Mouse (Mus musculus): Measurements from ENCODE around the gene Fbxl7. TPM values are rescaled to one million over a fixed set of nuclear protein-coding genes. Genes with fewer than 3 reads are reported as not detected.

Fbxl7 gene
- polyA plus RNA-seq, 1 experiment from 2014 or later = 20.5 TPM

GRCm38 (mm10) chr15:26885979-26886378 lies 9.4 kb downstream of the Fbxl7 start:
- DNase-seq (ENCODE audit: low spot score) (no peak), ATAC-seq (ENCODE audit: low FRiP score) (no peak)
- no peak overlapping the region for H3K9ac ChIP-seq (ENCODE audit: low read depth, low read length)
- no peak overlapping the region for H3K27ac ChIP-seq (ENCODE audit: low read depth, low read length)
- H3K36me3 ChIP-seq (ENCODE audit: control insufficient read depth, insufficient read depth, low read length) = no peaks in the 10 kb centered on the region
- H3K4me2 ChIP-seq (replicated peaks; ENCODE audit: low read depth, low read length) = no peak overlapping the region
- H3K4me1 ChIP-seq (replicated peaks; ENCODE audit: control insufficient read depth, insufficient read depth, low read length) = no peaks in the 10 kb centered on the region
- no peaks in the 10 kb centered on the region for H3K9me3 ChIP-seq (ENCODE audit: control insufficient read depth, low read length)
- no peaks in the 10 kb centered on the region for H3K27me3 ChIP-seq (ENCODE audit: control insufficient read depth, insufficient read depth, low read length)
- no peak overlapping the region for H3K4me3 ChIP-seq (ENCODE audit: low read depth, low read length)
- 84% methylated on average over 2 of the region's 2 CpGs for WGBS

DNA sequence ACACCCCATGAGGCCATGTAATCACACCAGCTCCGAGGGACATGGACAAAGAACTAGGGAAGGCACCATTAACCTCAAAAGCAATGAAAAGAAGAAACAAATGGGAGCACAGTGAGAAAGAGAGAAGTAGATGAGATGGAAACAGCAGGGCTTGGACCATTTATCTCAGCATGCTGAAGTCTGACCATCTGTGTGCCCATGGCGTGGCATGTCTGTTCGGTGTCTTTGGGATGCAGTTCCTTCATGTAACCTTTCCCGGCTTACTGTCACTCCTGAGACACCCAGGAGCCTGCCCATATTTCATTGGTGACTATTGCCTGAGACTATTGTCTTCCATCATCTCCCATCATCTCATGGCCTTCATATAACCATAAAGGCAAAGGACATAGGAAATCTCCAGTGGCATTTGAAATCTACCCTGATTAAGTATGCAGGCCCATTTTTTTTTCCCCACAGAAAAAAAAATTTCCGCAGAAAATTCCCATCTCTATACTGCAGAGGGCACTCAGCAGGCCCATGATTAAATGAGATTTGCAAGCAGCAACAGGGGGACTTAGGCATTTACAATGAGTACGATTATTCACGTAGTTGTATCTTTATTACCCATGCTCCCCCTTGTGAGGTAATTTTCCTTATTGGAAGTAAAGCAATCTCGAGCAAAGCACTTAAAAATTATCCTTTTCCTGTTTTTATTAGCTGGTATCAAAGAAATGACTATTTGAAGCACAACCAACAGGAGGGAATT lies 15.0 kb downstream of the Fbxl7 start:
- Histone ChIP-seq H3K4me2 (replicated peaks; ENCODE audit: low read depth, low read length) (no peak overlapping the region), H3K4me3 (ENCODE audit: low read depth, low read length) (no peak overlapping the region), H3K27ac (ENCODE audit: low read depth, low read length) (no peak overlapping the region), H3K4me1 (replicated peaks; ENCODE audit: control insufficient read depth, insufficient read depth, low read length) (no peaks in the 10 kb centered on the region; the same call in 1 of the 2 replicates), H3K27me3 (ENCODE audit: control insufficient read depth, insufficient read depth, low read length) (no peaks in the 10 kb centered on the region), H3K9me3 (ENCODE audit: control insufficient read depth, low read length) (no peaks in the 10 kb centered on the region), H3K9ac (ENCODE audit: low read depth, low read length) (no peak overlapping the region), H3K36me3 (ENCODE audit: control insufficient read depth, insufficient read depth, low read length) (no peaks in the 10 kb centered on the region)
- DNase-seq (ENCODE audit: low spot score) = no peak
- no peak for ATAC-seq (ENCODE audit: low FRiP score)
- WGBS = 88% methylated on average over 8 of the region's 8 CpGs

DNA sequence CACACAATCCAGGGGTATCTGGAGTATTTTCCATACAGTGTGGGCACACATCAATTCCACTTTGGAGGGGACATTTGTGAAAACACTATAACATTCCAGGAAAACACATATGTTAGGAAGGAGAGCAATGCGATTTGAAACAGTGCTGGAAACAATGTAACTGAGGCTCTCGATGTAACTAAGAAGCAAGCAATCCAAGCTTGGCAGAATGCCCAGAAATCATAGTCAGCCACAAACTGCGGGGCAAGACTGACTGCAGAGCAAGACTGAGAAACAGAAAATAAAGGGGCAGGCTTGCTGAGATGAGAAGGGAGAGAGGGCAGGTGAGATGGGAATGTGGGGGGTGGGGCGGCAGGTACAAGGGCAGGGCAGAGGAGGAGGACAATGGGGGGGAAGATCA lies 19.7 kb downstream of the Fbxl7 start:
- DNase-seq (ENCODE audit: low spot score) = peak; percentile 46

GRCm38 (mm10) chr15:26872234-26872633 lies 23.1 kb downstream of the Fbxl7 start:
- H3K9ac ChIP-seq (ENCODE audit: low read depth, low read length) = no peak overlapping the region
- WGBS = 63% methylated on average over 1 of the region's 1 CpGs
- H3K4me2 ChIP-seq (replicated peaks; ENCODE audit: low read depth, low read length) = no peak overlapping the region
- H3K27ac ChIP-seq (ENCODE audit: low read depth, low read length) = no peak overlapping the region
- no peak overlapping the region for H3K4me3 ChIP-seq (ENCODE audit: low read depth, low read length)
- DNase-seq (ENCODE audit: low spot score) (no peak), ATAC-seq (ENCODE audit: low FRiP score) (peak; percentile 70)
- no peaks in the 10 kb centered on the region for H3K9me3 ChIP-seq (ENCODE audit: control insufficient read depth, low read length)
- H3K36me3 ChIP-seq (ENCODE audit: control insufficient read depth, insufficient read depth, low read length) = no peaks in the 10 kb centered on the region
- H3K4me1 ChIP-seq (replicated peaks; ENCODE audit: control insufficient read depth, insufficient read depth, low read length) = peaks cover 4% of the 10 kb centered on the region; the same call in 1 of the 2 replicates
- no peaks in the 10 kb centered on the region for H3K27me3 ChIP-seq (ENCODE audit: control insufficient read depth, insufficient read depth, low read length)

More for the DNA sequence above, 19.7 kb downstream of the Fbxl7 start:
- no peak overlapping the region for H3K4me3 ChIP-seq (ENCODE audit: low read depth, low read length)
- no peak overlapping the region for H3K4me2 ChIP-seq (replicated peaks; ENCODE audit: low read depth, low read length)
- H3K27me3 ChIP-seq (ENCODE audit: control insufficient read depth, insufficient read depth, low read length) = no peaks in the 10 kb centered on the region
- 51% methylated on average over 4 of the region's 4 CpGs for WGBS
- no peaks in the 10 kb centered on the region for H3K36me3 ChIP-seq (ENCODE audit: control insufficient read depth, insufficient read depth, low read length)
- no peak for ATAC-seq (ENCODE audit: low FRiP score)
- no peak overlapping the region for H3K27ac ChIP-seq (ENCODE audit: low read depth, low read length)
- H3K4me1 ChIP-seq (replicated peaks; ENCODE audit: control insufficient read depth, insufficient read depth, low read length) = peaks cover 4% of the 10 kb centered on the region; the same call in 1 of the 2 replicates
- no peak overlapping the region for H3K9ac ChIP-seq (ENCODE audit: low read depth, low read length)
- no peaks in the 10 kb centered on the region for H3K9me3 ChIP-seq (ENCODE audit: control insufficient read depth, low read length)

- 76% methylated on average over 3 of the region's 3 CpGs for WGBS
- H3K4me2 ChIP-seq (replicated peaks; ENCODE audit: low read depth, low read length) = no peak overlapping the region
- no peaks in the 10 kb centered on the region for H3K9me3 ChIP-seq (ENCODE audit: control insufficient read depth, low read length)
- no peak overlapping the region for H3K27ac ChIP-seq (ENCODE audit: low read depth, low read length)
- ATAC-seq (ENCODE audit: low FRiP score) (no peak), DNase-seq (ENCODE audit: low spot score) (no peak)
- no peaks in the 10 kb centered on the region for H3K27me3 ChIP-seq (ENCODE audit: control insufficient read depth, insufficient read depth, low read length)
- no peak overlapping the region for H3K9ac ChIP-seq (ENCODE audit: low read depth, low read length)
- H3K36me3 ChIP-seq (ENCODE audit: control insufficient read depth, insufficient read depth, low read length) = no peaks in the 10 kb centered on the region
- H3K4me1 ChIP-seq (replicated peaks; ENCODE audit: control insufficient read depth, insufficient read depth, low read length) = 0 out of 2 replicates have a peak, but pooled peaks cover 4% of the 10 kb centered on the region
- no peak overlapping the region for H3K4me3 ChIP-seq (ENCODE audit: low read depth, low read length)
Measured at GRCm38 (mm10) chr15:26869197-26869596, 26.2 kb downstream of the Fbxl7 start.

DNA sequence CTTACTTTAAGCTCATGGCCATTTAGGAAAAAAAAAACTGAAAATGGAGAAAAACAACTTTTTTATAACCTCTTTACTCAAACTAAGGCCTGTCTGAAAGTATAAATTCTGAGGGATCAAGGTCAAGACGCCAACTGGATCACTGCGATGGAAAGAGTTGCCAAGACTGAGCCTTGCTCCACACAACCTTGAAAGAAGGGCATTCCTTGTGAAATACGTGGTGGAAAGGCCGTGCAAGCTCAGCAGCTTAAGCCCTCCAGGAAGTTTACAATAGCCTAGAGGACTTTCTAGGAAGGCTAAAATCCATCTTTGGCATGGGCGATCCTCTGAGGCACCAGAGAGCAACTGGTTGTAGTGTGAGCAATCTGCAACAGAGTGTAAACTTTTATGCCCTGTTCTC lies 27.9 kb downstream of the Fbxl7 start:
- no peak for DNase-seq (ENCODE audit: low spot score)
- Histone ChIP-seq H3K9me3 (ENCODE audit: control insufficient read depth, low read length) (no peaks in the 10 kb centered on the region), H3K4me3 (ENCODE audit: low read depth, low read length) (no peak overlapping the region), H3K27ac (ENCODE audit: low read depth, low read length) (no peak overlapping the region), H3K36me3 (ENCODE audit: control insufficient read depth, insufficient read depth, low read length) (no peaks in the 10 kb centered on the region), H3K27me3 (ENCODE audit: control insufficient read depth, insufficient read depth, low read length) (no peaks in the 10 kb centered on the region), H3K4me1 (replicated peaks; ENCODE audit: control insufficient read depth, insufficient read depth, low read length) (no peaks in the 10 kb centered on the region), H3K9ac (ENCODE audit: low read depth, low read length) (no peak overlapping the region), H3K4me2 (replicated peaks; ENCODE audit: low read depth, low read length) (no peak overlapping the region)
- ATAC-seq (ENCODE audit: low FRiP score) = no peak
- WGBS = 92% methylated on average over 5 of the region's 5 CpGs

GRCm38 (mm10) chr15:26862173-26862572 lies 33.2 kb downstream of the Fbxl7 start:
- H3K4me1 ChIP-seq (replicated peaks; ENCODE audit: control insufficient read depth, insufficient read depth, low read length) = no peaks in the 10 kb centered on the region
- ATAC-seq (ENCODE audit: low FRiP score) = no peak
- no peaks in the 10 kb centered on the region for H3K27me3 ChIP-seq (ENCODE audit: control insufficient read depth, insufficient read depth, low read length)
- H3K4me3 ChIP-seq (ENCODE audit: low read depth, low read length) = no peak overlapping the region
- no peak for DNase-seq (ENCODE audit: low spot score)
- H3K9me3 ChIP-seq (ENCODE audit: control insufficient read depth, low read length) = no peaks in the 10 kb centered on the region
- H3K36me3 ChIP-seq (ENCODE audit: control insufficient read depth, insufficient read depth, low read length) = no peaks in the 10 kb centered on the region
- H3K4me2 ChIP-seq (replicated peaks; ENCODE audit: low read depth, low read length) = no peak overlapping the region
- H3K27ac ChIP-seq (ENCODE audit: low read depth, low read length) = no peak overlapping the region
- H3K9ac ChIP-seq (ENCODE audit: low read depth, low read length) = no peak overlapping the region
- 82% methylated on average over 2 of the region's 2 CpGs for WGBS

- Histone ChIP-seq H3K36me3 (ENCODE audit: control insufficient read depth, insufficient read depth, low read length) (no peaks in the 10 kb centered on the region), H3K9ac (ENCODE audit: low read depth, low read length) (no peak overlapping the region), H3K27ac (ENCODE audit: low read depth, low read length) (no peak overlapping the region), H3K4me3 (ENCODE audit: low read depth, low read length) (no peak overlapping the region), H3K9me3 (ENCODE audit: control insufficient read depth, low read length) (no peaks in the 10 kb centered on the region), H3K27me3 (ENCODE audit: control insufficient read depth, insufficient read depth, low read length) (no peaks in the 10 kb centered on the region), H3K4me1 (replicated peaks; ENCODE audit: control insufficient read depth, insufficient read depth, low read length) (no peaks in the 10 kb centered on the region), H3K4me2 (replicated peaks; ENCODE audit: low read depth, low read length) (no peak overlapping the region)
- 82% methylated on average over 1 of the region's 1 CpGs for WGBS
- DNase-seq (ENCODE audit: low spot score) (no peak), ATAC-seq (ENCODE audit: low FRiP score) (no peak)
Measured at GRCm38 (mm10) chr15:26849626-26850025, 45.8 kb downstream of the Fbxl7 start.

- no peak overlapping the region for H3K9ac ChIP-seq (ENCODE audit: low read depth, low read length)
- no peak overlapping the region for H3K4me3 ChIP-seq (ENCODE audit: low read depth, low read length)
- no peaks in the 10 kb centered on the region for H3K27me3 ChIP-seq (ENCODE audit: control insufficient read depth, insufficient read depth, low read length)
- H3K27ac ChIP-seq (ENCODE audit: low read depth, low read length) = no peak overlapping the region
- H3K4me1 ChIP-seq (replicated peaks; ENCODE audit: control insufficient read depth, insufficient read depth, low read length) = no peaks in the 10 kb centered on the region
- DNase-seq (ENCODE audit: low spot score) (no peak), ATAC-seq (ENCODE audit: low FRiP score) (no peak)
- 93% methylated on average over 6 of the region's 6 CpGs for WGBS
- H3K9me3 ChIP-seq (ENCODE audit: control insufficient read depth, low read length) = no peaks in the 10 kb centered on the region
- H3K4me2 ChIP-seq (replicated peaks; ENCODE audit: low read depth, low read length) = no peak overlapping the region
- no peaks in the 10 kb centered on the region for H3K36me3 ChIP-seq (ENCODE audit: control insufficient read depth, insufficient read depth, low read length)
Measured at GRCm38 (mm10) chr15:26842216-26842615, 53.2 kb downstream of the Fbxl7 start.

All from hindbrain, embryonic 11.5 days (tissue).